Mouse (Mus musculus) adrenal gland, postnatal 36 days (tissue): ENCODE measurements around the gene Elf4. TPM values are rescaled to one million over a fixed set of nuclear protein-coding genes. Genes with fewer than 3 reads are reported as not detected.

Experiments
- DNase-seq, 2 experiments: peaks; one replicate each; pipeline ENCODE4 v3.0.0; 2021; ENCODE audit warnings: mixed read lengths in 1 of 2
- total RNA-seq, 2 experiments: library from RNA; stranded (reverse); gene quantifications; 2 replicates each; pipeline ENCODE4 v1.2.3; 2021

Elf4 gene
- total RNA-seq, 2 experiments from 2014 or later = 10.9 to 19.1 TPM

DNA sequence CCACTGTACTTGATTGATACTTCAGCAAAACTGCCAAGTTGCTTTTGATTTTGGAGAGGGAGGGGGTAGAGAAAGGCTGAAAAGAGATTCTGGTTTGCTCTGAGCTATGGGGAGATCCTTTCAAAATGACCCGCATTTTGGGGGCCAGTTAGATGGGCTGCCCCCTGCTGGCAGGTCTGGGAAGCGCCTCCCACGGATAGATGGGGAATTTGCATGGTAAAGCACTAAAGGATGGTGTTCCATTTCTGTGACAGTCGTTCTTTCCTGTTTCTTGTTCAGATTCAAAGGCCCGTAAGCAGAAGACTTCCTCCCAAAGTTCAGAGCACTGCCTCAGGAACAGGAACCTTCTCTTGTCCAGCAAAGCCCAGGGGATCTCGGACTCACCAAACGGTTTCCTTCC is 79.3 kb downstream of the Elf4 start:
- peak; percentile 53 to 67 for DNase-seq

DNA sequence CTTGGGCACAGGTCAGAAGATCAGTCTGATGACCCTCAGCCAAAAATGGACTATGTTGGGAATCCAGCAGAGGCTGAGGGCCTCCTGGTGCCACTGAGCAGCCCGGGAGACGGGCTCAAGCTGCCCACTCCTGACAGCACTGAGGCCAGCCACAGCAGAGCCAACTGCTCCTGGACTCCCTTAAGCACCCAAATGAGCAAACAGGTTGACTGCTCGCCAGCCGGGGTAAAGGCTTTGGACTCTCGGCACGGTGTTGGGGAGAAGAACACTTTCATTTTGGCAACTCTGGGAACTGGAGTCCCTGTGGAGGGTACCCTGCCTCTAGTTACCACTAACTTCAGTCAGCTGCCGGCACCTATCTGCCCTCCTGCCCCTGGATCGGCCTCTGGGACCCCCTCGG is 95.1 kb downstream of the Elf4 start:
- peak in 1 of 2 experiments; percentile 35 for DNase-seq

DNA sequence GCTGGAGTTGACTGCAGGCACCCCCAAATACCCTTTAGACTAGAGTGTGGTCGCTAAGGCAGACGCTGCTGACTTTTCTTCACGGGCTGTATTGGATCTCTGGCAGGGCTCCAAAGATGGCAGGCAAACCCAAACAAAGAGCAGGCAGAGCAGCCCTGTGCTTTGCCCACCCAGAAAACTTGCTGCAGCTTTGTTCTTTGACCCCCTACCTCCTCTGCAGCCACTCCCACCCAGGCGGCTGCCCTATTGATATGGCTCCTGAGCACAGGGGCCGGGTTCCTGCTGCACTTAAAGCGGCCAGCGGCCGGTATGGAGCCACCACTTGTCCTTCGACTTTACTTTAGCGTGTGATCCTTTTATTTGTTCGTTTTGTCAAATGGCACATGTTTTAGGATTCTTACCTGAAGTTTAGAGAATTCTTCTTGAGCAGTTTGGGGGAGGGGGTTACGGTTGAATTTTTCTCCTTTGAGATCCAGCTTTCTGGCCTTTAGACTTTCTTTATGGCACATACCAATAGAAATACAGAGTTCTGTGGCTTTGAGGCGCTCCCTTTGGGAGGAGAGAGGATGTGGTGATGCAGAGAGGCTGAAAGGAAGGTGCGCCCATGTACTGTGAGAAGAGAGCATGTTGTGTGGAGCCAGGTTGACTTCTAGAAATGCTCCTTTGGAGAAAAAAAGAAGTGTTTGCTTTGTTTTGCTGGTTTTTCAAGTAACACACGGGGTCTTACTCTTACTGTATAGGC is 96.9 kb downstream of the Elf4 start:
- no peak for DNase-seq

Other genes starting within 250 kb of the Elf4 start
- gene Utp14a, start 206.3 kb downstream of the Elf4 start, total RNA-seq = 10 to 100 TPM; 15.4 to 17.3 TPM
- gene Bcorl1, start 121.8 kb downstream of the Elf4 start, total RNA-seq = 10 to 100 TPM in 1 of 2 experiments, 1 to 10 TPM in 1; 9.8 to 11.2 TPM
- 100 to 1,000 TPM; 163 to 224 TPM for gene Aifm1, start 50.4 kb upstream of the Elf4 start, total RNA-seq
- gene Rab33a, start 56.2 kb upstream of the Elf4 start, total RNA-seq = 10 to 100 TPM in 1 of 2 experiments, 1 to 10 TPM in 1; 7.9 to 25.9 TPM
- gene Zfp280c, start 131.4 kb upstream of the Elf4 start, total RNA-seq = 10 to 100 TPM; 10.8 to 15.0 TPM
- gene Slc25a14, start 160.3 kb upstream of the Elf4 start, total RNA-seq = 10 to 100 TPM; 11.9 to 15.3 TPM
- under 1 TPM in 1 of 2 experiments, not detected in 1; 0.20 TPM for gene Gpr119, start 211.3 kb upstream of the Elf4 start, total RNA-seq
- gene Rbmx2, start 231.9 kb upstream of the Elf4 start, total RNA-seq = 1 to 10 TPM; 2.9 to 3.1 TPM